Mouse (Mus musculus) B cell, adult (primary cell): ENCODE results near the gene Cdk17. TPM values are rescaled to one million over a fixed set of nuclear protein-coding genes. Genes with fewer than 3 reads are reported as not detected.

Source experiments
- total RNA-seq: library from RNA; stranded (reverse); gene quantifications from 4 replicates; pipeline ENCODE4 v1.2.4, GENCODE M21; 2023; ENCODE audit not compliant: inconsistent age

Gene Cdk17
- 64.0 to 82.8 TPM (median 68.2 TPM) in 4 replicates for total RNA-seq

GRCm38 (mm10) chr10:93160807-93161510 lies at the start of gene Cdk17:
TSS of gene Cdk17 (plus strand) at chr10:93160875.

GRCm38 (mm10) chr10:93310721-93311411 lies 150.2 kb downstream of the Cdk17 start, which contains the start of gene Elk3:
TSS of gene Elk3 (minus strand) at chr10:93311135.

Other genes starting within 250 kb of the Cdk17 start
- gene Cfap54, start 79.3 kb upstream of the Cdk17 start, total RNA-seq = not detected in 4 replicates
- 52.7 to 66.9 TPM (median 65.4 TPM) in 4 replicates for gene Elk3, start 150.3 kb downstream of the Cdk17 start, total RNA-seq